Mouse (Mus musculus): ENCODE measurements at regions not wholly inside any gene's neighbourhood (a gene's known extent, or its start where the extent isn't known, plus 50 kb on each side); places are given as distances from the start of the nearest gene placed in this dataset.

GRCm38 (mm10) chr1:78907591-78907990 lies 91.0 kb downstream of the Kcne4 start:
- Histone ChIP-seq H3K27ac (ENCODE audit: low read depth) (no peak overlapping the region), H3K4me1 (ENCODE audit: insufficient read depth) (no peaks in the 10 kb centered on the region), H3K9ac (replicated peaks) (no peak overlapping the region), H3K4me3 (ENCODE audit: low read depth, low read length) (no peak overlapping the region), H3K36me3 (replicated peaks; ENCODE audit: insufficient read depth, low read length) (no peaks in the 10 kb centered on the region), H3K27me3 (ENCODE audit: insufficient read depth, low read length) (no peaks in the 10 kb centered on the region), H3K9me3 (ENCODE audit: low read length) (no peaks in the 10 kb centered on the region), H3K4me2 (ENCODE audit: low read depth, low read length) (no peak overlapping the region)
- ATAC-seq = no peak
- DNase-seq = no peak
- no peak for TF ChIP-seq CTCF (IDR thresholded peaks at IDR 0.05; ENCODE audit: low read depth)
- no peak for TF ChIP-seq EP300 (IDR thresholded peaks at IDR 0.05; ENCODE audit: low read depth)
- 78% methylated on average over 1 of the region's 1 CpGs for WGBS (ENCODE audit: insufficient replicate concordance)

GRCm38 (mm10) chr1:78907991-78908390 lies 91.4 kb downstream of the Kcne4 start:
- Histone ChIP-seq H3K4me3 (ENCODE audit: low read depth, low read length) (no peak overlapping the region), H3K4me1 (ENCODE audit: insufficient read depth) (no peaks in the 10 kb centered on the region), H3K9ac (replicated peaks) (no peak overlapping the region), H3K27ac (ENCODE audit: low read depth) (no peak overlapping the region), H3K36me3 (replicated peaks; ENCODE audit: insufficient read depth, low read length) (no peaks in the 10 kb centered on the region), H3K4me2 (ENCODE audit: low read depth, low read length) (no peak overlapping the region), H3K9me3 (ENCODE audit: low read length) (no peaks in the 10 kb centered on the region), H3K27me3 (ENCODE audit: insufficient read depth, low read length) (no peaks in the 10 kb centered on the region)
- TF ChIP-seq CTCF (IDR thresholded peaks at IDR 0.05; ENCODE audit: low read depth) = no peak
- TF ChIP-seq EP300 (IDR thresholded peaks at IDR 0.05; ENCODE audit: low read depth) = no peak
- ATAC-seq = no peak
- no peak for DNase-seq
- WGBS (ENCODE audit: insufficient replicate concordance) = 48% methylated on average over 5 of the region's 5 CpGs

DNA sequence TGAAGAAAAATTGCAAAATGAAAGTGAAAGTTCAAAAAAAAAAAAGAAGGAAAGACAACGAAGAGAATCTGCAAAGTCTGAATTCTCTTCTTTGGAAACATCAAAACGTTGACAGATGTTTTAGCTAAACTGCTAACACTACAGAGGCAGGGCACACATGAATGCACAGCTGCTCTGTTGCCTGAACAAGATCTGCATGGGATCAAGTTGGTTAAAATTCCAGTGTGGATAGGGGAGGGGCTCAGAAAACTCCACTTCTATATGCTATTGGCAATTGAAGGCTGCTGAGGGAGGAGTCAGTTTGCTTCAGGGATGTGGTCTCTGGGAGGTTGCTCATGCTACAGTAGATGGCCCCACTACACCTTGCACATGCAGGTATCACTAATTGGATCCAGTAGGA lies 97.2 kb downstream of the Kcne4 start:
- TF ChIP-seq EP300 (IDR thresholded peaks at IDR 0.05; ENCODE audit: low read depth) = no peak
- TF ChIP-seq CTCF (IDR thresholded peaks at IDR 0.05; ENCODE audit: low read depth) = no peak
- no peak overlapping the region for H3K4me2 ChIP-seq (ENCODE audit: low read depth, low read length)
- 54% methylated on average over 2 of the region's 2 CpGs for WGBS (ENCODE audit: insufficient replicate concordance)
- no peak overlapping the region for H3K27ac ChIP-seq (ENCODE audit: low read depth)
- no peak for DNase-seq
- H3K9me3 ChIP-seq (ENCODE audit: low read length) = no peaks in the 10 kb centered on the region
- H3K9ac ChIP-seq (replicated peaks) = no peak overlapping the region
- no peak for ATAC-seq
- H3K27me3 ChIP-seq (ENCODE audit: insufficient read depth, low read length) = no peaks in the 10 kb centered on the region
- no peak overlapping the region for H3K4me3 ChIP-seq (ENCODE audit: low read depth, low read length)
- H3K36me3 ChIP-seq (replicated peaks; ENCODE audit: insufficient read depth, low read length) = no peaks in the 10 kb centered on the region
- no peaks in the 10 kb centered on the region for H3K4me1 ChIP-seq (ENCODE audit: insufficient read depth)

GRCm38 (mm10) chr1:78919863-78920262 lies 103.3 kb downstream of the Kcne4 start:
- ATAC-seq = no peak
- no peak overlapping the region for H3K4me3 ChIP-seq (ENCODE audit: low read depth, low read length)
- TF ChIP-seq CTCF (IDR thresholded peaks at IDR 0.05; ENCODE audit: low read depth) (no peak), EP300 (IDR thresholded peaks at IDR 0.05; ENCODE audit: low read depth) (no peak)

GRCm38 (mm10) chr1:78929975-78930374 lies 113.4 kb downstream of the Kcne4 start:
- no peaks in the 10 kb centered on the region for H3K4me1 ChIP-seq (ENCODE audit: insufficient read depth)
- no peaks in the 10 kb centered on the region for H3K36me3 ChIP-seq (replicated peaks; ENCODE audit: insufficient read depth, low read length)
- no peak overlapping the region for H3K9ac ChIP-seq (replicated peaks)
- H3K4me3 ChIP-seq (ENCODE audit: low read depth, low read length) = no peak overlapping the region
- WGBS (ENCODE audit: insufficient replicate concordance) = 63% methylated on average over 1 of the region's 1 CpGs
- no peaks in the 10 kb centered on the region for H3K9me3 ChIP-seq (ENCODE audit: low read length)
- no peak overlapping the region for H3K4me2 ChIP-seq (ENCODE audit: low read depth, low read length)
- H3K27ac ChIP-seq (ENCODE audit: low read depth) = no peak overlapping the region
- no peaks in the 10 kb centered on the region for H3K27me3 ChIP-seq (ENCODE audit: insufficient read depth, low read length)
- TF ChIP-seq EP300 (IDR thresholded peaks at IDR 0.05; ENCODE audit: low read depth) = no peak
- TF ChIP-seq CTCF (IDR thresholded peaks at IDR 0.05; ENCODE audit: low read depth) = no peak
- ATAC-seq = peak; percentile 57
- DNase-seq = peak; percentile 15

More at GRCm38 (mm10) chr1:78919863-78920262, 103.3 kb downstream of the Kcne4 start:
- 59% methylated on average over 1 of the region's 1 CpGs for whole genome bisulfite sequencing (ENCODE audit: insufficient replicate concordance)
- Histone ChIP-seq H3K9ac (replicated peaks) (no peak overlapping the region), H3K9me3 (ENCODE audit: low read length) (no peaks in the 10 kb centered on the region), H3K27ac (ENCODE audit: low read depth) (no peak overlapping the region), H3K4me1 (ENCODE audit: insufficient read depth) (no peaks in the 10 kb centered on the region), H3K27me3 (ENCODE audit: insufficient read depth, low read length) (no peaks in the 10 kb centered on the region), H3K4me2 (ENCODE audit: low read depth, low read length) (no peak overlapping the region), H3K36me3 (replicated peaks; ENCODE audit: insufficient read depth, low read length) (no peaks in the 10 kb centered on the region)
- no peak for DNase-seq

- Histone ChIP-seq H3K9ac (replicated peaks) (no peak overlapping the region), H3K4me3 (ENCODE audit: low read depth, low read length) (no peak overlapping the region), H3K4me1 (ENCODE audit: insufficient read depth) (no peaks in the 10 kb centered on the region), H3K27me3 (ENCODE audit: insufficient read depth, low read length) (no peaks in the 10 kb centered on the region), H3K4me2 (ENCODE audit: low read depth, low read length) (no peak overlapping the region), H3K27ac (ENCODE audit: low read depth) (no peak overlapping the region), H3K9me3 (ENCODE audit: low read length) (no peaks in the 10 kb centered on the region), H3K36me3 (replicated peaks; ENCODE audit: insufficient read depth, low read length) (no peaks in the 10 kb centered on the region)
- TF ChIP-seq EP300 (IDR thresholded peaks at IDR 0.05; ENCODE audit: low read depth) = no peak
- TF ChIP-seq CTCF (IDR thresholded peaks at IDR 0.05; ENCODE audit: low read depth) = no peak
- DNase-seq (no peak), ATAC-seq (no peak)
These were observed 123.3 kb downstream of the Kcne4 start for GRCm38 (mm10) chr1:78939871-78940270.

- WGBS (ENCODE audit: insufficient replicate concordance) = 92% methylated on average over 2 of the region's 2 CpGs
- no peak for DNase-seq
These were observed 129.0 kb downstream of the Kcne4 start for GRCm38 (mm10) chr1:78945588-78945987.

More at GRCm38 (mm10) chr1:78945588-78945987, 129.0 kb downstream of the Kcne4 start:
- Histone ChIP-seq H3K4me3 (ENCODE audit: low read depth, low read length) (no peak overlapping the region), H3K27ac (ENCODE audit: low read depth) (no peak overlapping the region), H3K4me1 (ENCODE audit: insufficient read depth) (no peaks in the 10 kb centered on the region), H3K9ac (replicated peaks) (no peak overlapping the region), H3K9me3 (ENCODE audit: low read length) (no peaks in the 10 kb centered on the region), H3K4me2 (ENCODE audit: low read depth, low read length) (no peak overlapping the region), H3K36me3 (replicated peaks; ENCODE audit: insufficient read depth, low read length) (no peaks in the 10 kb centered on the region), H3K27me3 (ENCODE audit: insufficient read depth, low read length) (no peaks in the 10 kb centered on the region)
- ATAC-seq = no peak
- TF ChIP-seq EP300 (IDR thresholded peaks at IDR 0.05; ENCODE audit: low read depth) = no peak
- TF ChIP-seq CTCF (IDR thresholded peaks at IDR 0.05; ENCODE audit: low read depth) = no peak
